Mouse (Mus musculus) megakaryocyte, embryonic 14.5 days (primary cell): ENCODE data around the gene Sectm1b. TPM values are rescaled to one million over a fixed set of nuclear protein-coding genes. Genes with fewer than 3 reads are reported as not detected.
"Not testable (repeated sequence)": the region's sequence is repeated elsewhere in the genome, so short reads cannot be mapped to it uniquely, and the experiment has no call there.

Experiments
- H3K27me3 ChIP-seq: replicated peaks from 2 replicates; pipeline ENCODE3; 2012; ENCODE audit warnings: inconsistent platforms
- H3K36me3 ChIP-seq: replicated peaks from 2 replicates; pipeline ENCODE3; 2012; ENCODE audit warnings: low read length, inconsistent platforms, mixed read lengths
- H3K4me1 ChIP-seq: 2 replicates; pipeline ENCODE4 v1.6.1; 2012; ENCODE audit warnings: inconsistent platforms
- H3K4me3 ChIP-seq: replicated peaks from 2 replicates; pipeline ENCODE3; 2012; ENCODE audit warnings: moderate library complexity, mild to moderate bottlenecking, inconsistent platforms
- H3K9me3 ChIP-seq: 2 replicates; pipeline ENCODE4 v1.6.1; 2012; ENCODE audit warnings: inconsistent platforms
- FLI1 ChIP-seq: IDR thresholded peaks from 2 replicates; pipeline ENCODE4 v1.6.1; 2012; ENCODE audit warnings: low read length, inconsistent platforms, mixed read lengths
- GATA1 ChIP-seq: IDR thresholded peaks from 3 replicates; pipeline ENCODE4 v1.6.1; 2012; ENCODE audit warnings: mixed read lengths, low read length, inconsistent platforms, borderline replicate concordance
- polyA plus RNA-seq: library from polyadenylated mRNA; stranded (reverse); fragments of >175 nt; gene quantifications from 2 replicates; pipeline ENCODE4 v1.2.3, GENCODE M21; 2012; ENCODE audit warnings: low replicate concordance; ENCODE audit not compliant: insufficient read depth

Sectm1b gene
- polyA plus RNA-seq, 1 experiment: not detected

- TF ChIP-seq FLI1 (no peak), GATA1 (no peak)
- Histone ChIP-seq H3K36me3 (no peaks in the 10 kb centered on the region), H3K9me3 (no peaks in the 10 kb centered on the region), H3K4me3 (peak overlapping the region; percentile 34), H3K4me1 (peaks cover 54% of the 10 kb centered on the region), H3K27me3 (peaks cover 29% of the 10 kb centered on the region)
Measured at GRCm38 (mm10) chr11:121080330-121080729, 17.0 kb upstream of the Sectm1b start.

GRCm38 (mm10) chr11:121075655-121076054 is 12.3 kb upstream of the Sectm1b start:
- H3K36me3 ChIP-seq: no peaks in the 10 kb centered on the region
- no peaks in the 10 kb centered on the region for H3K9me3 ChIP-seq
- H3K4me1 ChIP-seq: peaks cover 19% of the 10 kb centered on the region
- H3K4me3 ChIP-seq: no peak overlapping the region
- peaks cover 34% of the 10 kb centered on the region for H3K27me3 ChIP-seq
- no peak for TF ChIP-seq FLI1

GRCm38 (mm10) chr11:121069662-121070061 is 6.3 kb upstream of the Sectm1b start:
- H3K27me3 ChIP-seq: peaks cover 42% of the 10 kb centered on the region
- H3K9me3 ChIP-seq, H3K4me3 ChIP-seq, H3K4me1 ChIP-seq, H3K36me3 ChIP-seq: not testable (repeated sequence)

GRCm38 (mm10) chr11:121067895-121068294 is 4.5 kb upstream of the Sectm1b start:
- Histone ChIP-seq H3K27me3 (peaks cover 54% of the 10 kb centered on the region), H3K4me3 (no peak overlapping the region), H3K4me1 (peaks cover 24% of the 10 kb centered on the region), H3K9me3 (no peaks in the 10 kb centered on the region), H3K36me3 (no peaks in the 10 kb centered on the region)
- TF ChIP-seq FLI1: no peak
- no peak for TF ChIP-seq GATA1

- Histone ChIP-seq H3K4me3 (peak overlapping the region; percentile 85), H3K9me3 (no peaks in the 10 kb centered on the region), H3K36me3 (no peaks in the 10 kb centered on the region), H3K4me1 (peaks cover 24% of the 10 kb centered on the region), H3K27me3 (peaks cover 66% of the 10 kb centered on the region)
- no peak for TF ChIP-seq GATA1
Measured at GRCm38 (mm10) chr11:121064197-121064596, 828 bp upstream of the Sectm1b start.

GRCm38 (mm10) chr11:121061615-121062014 is 1.8 kb downstream of the Sectm1b start:
- no peak overlapping the region for H3K4me3 ChIP-seq
- no peaks in the 10 kb centered on the region for H3K36me3 ChIP-seq
- TF ChIP-seq FLI1 (no peak), GATA1 (no peak)
- H3K27me3 ChIP-seq: peaks cover 61% of the 10 kb centered on the region
- H3K9me3 ChIP-seq: no peaks in the 10 kb centered on the region
- peaks cover 35% of the 10 kb centered on the region for H3K4me1 ChIP-seq

GRCm38 (mm10) chr11:121060401-121061067 is 2.8 kb downstream of the Sectm1b start:
- H3K9me3 ChIP-seq, H3K36me3 ChIP-seq, H3K4me3 ChIP-seq: not testable (repeated sequence)
- Histone ChIP-seq H3K4me1 (peaks cover 38% of the 10 kb centered on the region), H3K27me3 (peaks cover 61% of the 10 kb centered on the region)

- no peaks in the 10 kb centered on the region for H3K9me3 ChIP-seq
- no peak overlapping the region for H3K4me3 ChIP-seq
- H3K36me3 ChIP-seq: no peaks in the 10 kb centered on the region
- H3K27me3 ChIP-seq: peaks cover 64% of the 10 kb centered on the region
- TF ChIP-seq FLI1 (no peak), GATA1 (no peak)
- H3K4me1 ChIP-seq: peaks cover 28% of the 10 kb centered on the region
Measured at GRCm38 (mm10) chr11:121059471-121059870, 3.9 kb downstream of the Sectm1b start.

GRCm38 (mm10) chr11:121058956-121059355 is 4.4 kb downstream of the Sectm1b start:
- no peak overlapping the region for H3K4me3 ChIP-seq
- H3K9me3 ChIP-seq: no peaks in the 10 kb centered on the region
- peaks cover 67% of the 10 kb centered on the region for H3K27me3 ChIP-seq
- H3K36me3 ChIP-seq: no peaks in the 10 kb centered on the region
- TF ChIP-seq GATA1: no peak
- no peak for TF ChIP-seq FLI1
- H3K4me1 ChIP-seq: peaks cover 23% of the 10 kb centered on the region

GRCm38 (mm10) chr11:121058122-121058521 is 5.2 kb downstream of the Sectm1b start:
- Histone ChIP-seq H3K9me3 (no peaks in the 10 kb centered on the region), H3K4me1 (peaks cover 20% of the 10 kb centered on the region), H3K4me3 (no peak overlapping the region), H3K36me3 (no peaks in the 10 kb centered on the region), H3K27me3 (peaks cover 62% of the 10 kb centered on the region)
- TF ChIP-seq FLI1 (no peak), GATA1 (no peak)
